Mouse (Mus musculus) monocyte, adult 2 months (primary cell): ENCODE measurements around the gene Lin54.
"Not testable (repeated sequence)": the region's sequence is repeated elsewhere in the genome, so short reads cannot be mapped to it uniquely, and the experiment has no call there.

Experiments used
- DNase-seq, 2 experiments: peaks; one replicate each; pipeline ENCODE4 v3.0.0; 2022; ENCODE audit warnings: low spot score in 2 of 2, low read depth in 1 of 2

Lin54 gene

GRCm38 (mm10) chr5:100489340-100489739 is 11.1 kb downstream of the Lin54 start:
- no peak for DNase-seq

DNA sequence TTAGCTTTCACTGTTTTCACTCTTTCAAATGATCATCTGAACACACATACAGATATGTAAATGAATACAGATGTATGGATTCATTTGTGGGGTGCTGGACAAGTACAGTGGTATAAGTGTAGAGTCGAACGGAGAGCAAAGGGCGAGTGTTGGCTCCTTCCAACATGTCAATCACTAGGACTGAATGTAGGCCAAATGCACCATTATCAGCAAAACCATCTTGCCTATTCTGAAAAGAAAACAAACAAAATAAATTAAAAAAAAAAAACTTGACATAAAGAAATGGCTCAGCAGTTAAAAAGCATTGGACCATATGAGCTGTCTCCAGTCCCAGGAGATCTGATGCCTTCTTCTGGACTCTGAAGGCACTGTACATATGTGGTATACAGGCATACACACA is 12.2 kb downstream of the Lin54 start:
- no peak for DNase-seq

GRCm38 (mm10) chr5:100487120-100487519 is 13.3 kb downstream of the Lin54 start:
- DNase-seq: no peak

DNA sequence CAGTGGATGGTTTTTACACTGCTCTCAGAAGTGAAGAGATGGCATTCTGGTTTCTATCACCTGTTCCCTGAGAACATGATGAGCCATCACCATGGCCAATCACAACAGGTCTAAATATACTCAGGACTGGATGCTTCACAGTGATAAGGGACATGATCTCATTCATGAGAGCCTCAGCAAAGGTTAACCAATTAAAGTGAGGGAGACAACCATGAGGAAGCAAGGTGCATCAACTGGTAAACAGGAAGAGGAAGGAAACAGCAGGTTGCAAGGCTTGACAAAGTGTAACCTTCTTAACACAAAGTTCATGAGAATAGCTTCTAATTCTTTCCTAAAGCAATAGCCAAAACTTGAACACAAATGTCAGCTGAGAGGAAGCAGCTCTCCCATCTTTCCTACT is 16.9 kb downstream of the Lin54 start:
- DNase-seq: no peak

GRCm38 (mm10) chr5:100477604-100478003 is 22.8 kb downstream of the Lin54 start:
- no peak for DNase-seq

- DNase-seq: no peak
Measured at GRCm38 (mm10) chr5:100476328-100476727, 24.1 kb downstream of the Lin54 start.

DNA sequence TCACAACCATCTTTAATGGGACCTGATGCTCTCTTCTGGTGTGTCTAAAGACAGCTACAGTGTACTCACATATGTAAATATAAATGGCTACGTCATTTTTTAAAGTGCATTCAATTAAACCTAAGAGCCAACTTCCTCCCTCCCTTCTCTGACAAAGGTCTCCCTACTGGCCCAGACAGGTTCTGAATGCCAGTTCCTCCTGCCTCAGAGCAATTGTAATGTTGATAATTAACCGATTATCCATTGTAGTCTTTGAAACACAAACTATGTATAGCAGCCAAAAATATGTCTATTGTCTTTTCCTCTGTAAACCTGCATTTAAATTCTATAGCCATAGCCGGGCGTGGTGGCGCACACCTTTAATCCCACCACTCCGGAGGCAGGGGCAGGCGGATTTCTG is 33.1 kb downstream of the Lin54 start:
- DNase-seq: no peak

- DNase-seq: no peak
Measured at GRCm38 (mm10) chr5:100466624-100467023, 33.8 kb downstream of the Lin54 start.

DNA sequence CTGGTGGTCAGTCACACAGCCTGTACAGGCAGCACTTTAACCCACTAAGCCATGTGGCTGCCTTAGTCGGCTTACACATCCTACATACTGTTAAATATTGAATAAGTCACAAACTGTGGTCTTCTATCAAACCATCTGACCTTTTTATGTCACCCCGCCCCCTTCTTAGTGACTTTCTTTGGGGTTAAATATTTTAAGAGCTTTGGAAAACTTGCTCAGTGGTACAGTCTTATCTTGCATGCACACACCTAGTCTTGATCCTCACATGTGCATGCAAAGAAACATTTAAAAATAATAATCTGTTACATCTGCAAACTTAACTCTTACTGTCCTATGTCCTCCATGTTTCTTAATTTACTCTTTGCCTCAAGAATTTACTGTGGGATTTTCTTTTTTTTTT is 38.1 kb downstream of the Lin54 start:
- no peak for DNase-seq

- no peak for DNase-seq
Measured at GRCm38 (mm10) chr5:100461526-100461925, 38.9 kb downstream of the Lin54 start.

DNA sequence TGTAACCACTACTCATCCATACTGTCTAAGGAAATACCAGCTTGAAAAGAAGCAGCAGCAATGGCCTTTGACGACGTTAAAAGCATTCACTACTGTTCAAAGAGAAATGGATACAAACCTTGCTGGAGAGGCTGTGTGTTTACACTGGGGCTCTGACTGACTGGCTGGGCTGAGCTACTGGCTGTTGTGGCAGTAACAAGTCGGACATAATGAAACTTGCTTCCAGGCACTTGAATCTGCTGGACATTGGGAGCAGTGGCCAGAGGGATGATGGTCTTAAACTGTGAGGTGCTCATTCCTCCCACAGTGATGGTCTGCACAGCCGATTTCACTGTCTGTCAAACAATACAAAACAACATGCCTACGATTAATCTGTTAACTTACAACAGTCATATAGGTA is 41.0 kb downstream of the Lin54 start:
- DNase-seq: no peak

GRCm38 (mm10) chr5:100451871-100452270 is 48.6 kb downstream of the Lin54 start:
- no peak for DNase-seq

DNA sequence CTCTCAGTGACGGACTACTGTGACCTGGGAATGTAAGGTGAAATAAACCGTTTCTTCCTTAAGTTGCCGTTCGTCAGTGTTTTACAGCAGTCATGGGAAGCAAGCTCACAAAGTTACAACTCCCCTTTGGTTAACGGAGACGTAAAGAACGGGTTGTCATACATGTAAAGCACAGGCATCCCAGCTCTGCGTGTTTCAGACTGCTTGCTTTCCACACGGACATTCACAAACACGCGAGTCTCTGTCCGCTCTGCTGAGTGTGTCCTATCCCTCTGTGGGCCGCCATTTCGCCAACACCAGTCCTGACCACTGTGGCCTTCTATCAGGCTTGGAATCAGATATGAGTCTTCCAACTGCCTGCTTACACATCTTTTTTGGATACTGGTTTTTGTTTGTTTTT is 61.6 kb downstream of the Lin54 start:
- DNase-seq: no peak

GRCm38 (mm10) chr5:100437917-100438316 is 62.5 kb downstream of the Lin54 start:
- DNase-seq: no peak

- no peak for DNase-seq
Measured at GRCm38 (mm10) chr5:100437086-100437485, 63.4 kb downstream of the Lin54 start.

DNA sequence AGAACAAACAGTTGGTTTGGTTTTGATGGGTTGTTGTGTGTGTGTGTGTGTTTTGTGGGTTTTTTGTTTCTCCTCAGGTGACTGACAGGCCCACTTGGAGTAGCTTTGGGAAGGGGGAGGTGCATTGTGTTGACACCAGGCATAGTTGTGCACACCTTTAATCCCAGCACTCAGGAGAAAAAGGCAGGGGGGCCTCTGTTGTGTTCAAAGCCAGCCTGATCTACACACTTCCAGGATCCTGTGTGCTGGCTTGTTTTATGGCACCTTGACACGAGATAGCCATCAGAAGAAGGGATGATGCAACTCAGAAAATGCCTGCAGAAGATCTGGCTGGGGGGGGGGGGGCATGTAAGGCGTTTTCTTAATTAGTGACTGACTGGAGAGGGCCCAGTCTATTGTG is 69.5 kb downstream of the Lin54 start:
- DNase-seq: no peak

DNA sequence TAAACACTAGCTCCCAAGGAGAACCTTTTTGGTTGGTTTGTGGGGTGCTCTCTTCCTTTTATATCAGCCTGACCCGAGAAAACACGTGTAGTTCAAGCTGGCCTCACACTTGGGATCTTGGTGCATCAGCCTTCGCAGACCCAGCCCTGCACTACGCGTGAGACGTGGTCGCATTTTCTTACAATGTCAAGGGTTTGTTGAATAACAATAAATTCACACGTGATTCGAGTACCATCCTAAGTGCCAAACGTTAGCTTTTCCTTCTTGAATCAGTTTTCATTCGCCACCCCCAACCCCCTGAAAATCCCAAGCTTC is 70.4 kb downstream of the Lin54 start:
- no peak for DNase-seq

DNA sequence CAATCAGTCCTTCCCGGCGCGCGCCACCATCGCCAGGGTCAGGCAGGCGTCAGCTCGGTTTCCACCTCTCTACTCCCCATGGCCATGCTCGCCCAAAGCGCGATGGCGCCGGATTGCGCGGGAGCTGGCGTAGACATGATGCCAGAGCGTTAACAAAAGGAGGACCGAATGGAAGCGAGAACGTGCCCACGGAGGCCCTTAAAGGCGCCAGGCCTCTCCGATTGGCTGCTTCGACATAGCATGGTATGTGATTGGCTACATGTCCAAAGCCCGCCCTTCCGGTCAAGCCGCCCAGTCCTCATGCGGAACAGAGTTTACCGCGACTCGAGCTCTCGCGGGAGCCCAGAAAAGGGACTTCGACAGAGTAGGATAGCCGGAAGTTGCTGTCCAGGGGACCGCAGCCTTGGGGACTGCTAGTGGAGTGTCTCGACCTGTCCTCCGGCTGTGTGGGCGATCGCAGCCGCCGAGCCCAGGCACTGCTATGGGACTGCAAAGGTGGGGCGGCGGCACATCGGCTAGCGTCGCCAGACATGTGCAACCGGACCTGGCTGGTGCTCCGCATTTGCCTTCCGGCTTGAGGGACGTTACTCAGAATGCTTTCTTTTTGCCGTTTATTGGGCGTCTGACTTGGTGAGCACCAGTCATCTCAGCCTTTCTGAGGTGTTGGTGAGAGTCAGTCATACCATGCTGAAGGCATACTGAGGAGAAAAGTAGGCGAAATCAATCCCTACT is 70.9 kb downstream of the Lin54 start:
- DNase-seq: peak; percentile 81

DNA sequence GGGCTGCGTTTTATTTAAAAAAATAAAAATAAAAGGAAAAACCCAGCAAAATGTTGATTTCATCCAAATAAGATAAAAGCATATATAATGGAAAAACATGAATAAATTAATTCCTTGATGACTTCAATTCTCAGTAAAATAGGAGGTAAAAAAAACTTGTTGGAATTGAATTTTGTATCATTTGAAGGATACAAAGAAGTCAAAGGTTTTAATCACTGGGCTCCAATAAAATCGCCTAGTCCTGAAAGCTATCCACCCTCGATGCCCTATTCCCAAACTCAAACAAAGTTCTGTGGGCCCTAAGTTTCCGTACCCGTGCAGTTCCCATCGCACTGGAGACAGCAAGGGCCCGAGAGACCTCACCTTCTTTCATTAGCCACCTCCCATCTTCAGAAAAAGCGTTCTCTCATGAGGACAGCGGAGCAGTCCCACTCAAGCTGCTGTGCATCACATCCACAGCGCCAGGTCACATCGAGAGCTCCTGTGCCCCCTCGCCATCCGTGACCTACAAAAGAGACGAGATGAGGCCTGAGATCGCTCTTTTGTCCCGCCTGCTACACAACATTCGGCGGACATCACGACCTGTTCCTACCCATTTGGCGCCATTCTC is 71.6 kb downstream of the Lin54 start:
- DNase-seq: no peak

DNA sequence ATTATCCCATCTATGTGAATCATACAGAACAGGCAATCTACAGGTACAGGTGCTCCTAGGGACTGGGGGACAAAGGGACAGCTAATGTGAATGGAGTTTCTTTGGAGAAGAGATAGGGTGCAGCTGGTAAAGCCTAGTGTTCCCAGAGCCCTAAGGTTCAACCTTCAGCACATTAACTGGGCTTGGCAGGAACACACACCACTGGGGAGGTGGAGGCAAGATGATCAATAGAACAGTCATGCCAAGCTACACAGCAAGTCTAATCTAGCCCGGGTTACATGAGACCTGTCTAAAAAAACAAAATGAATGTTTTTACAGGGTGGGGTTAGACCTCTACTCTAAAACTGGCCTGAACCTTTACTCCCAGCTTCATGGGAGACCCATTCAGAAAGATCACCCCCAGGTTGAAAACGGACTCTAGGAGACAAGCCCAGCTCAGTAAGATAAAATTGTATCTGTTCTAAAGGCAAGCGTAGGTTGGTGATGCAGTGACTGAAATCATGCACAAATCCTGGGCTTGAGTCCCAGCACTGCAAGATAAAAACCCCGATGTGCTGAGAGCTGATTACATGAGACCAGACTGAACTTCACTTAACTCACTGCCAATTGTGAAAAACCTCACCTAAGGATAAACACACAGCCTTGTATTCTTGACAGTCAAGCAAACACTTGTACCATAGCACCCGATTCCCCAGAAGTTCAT is 72.3 kb downstream of the Lin54 start:
- DNase-seq: no peak

GRCm38 (mm10) chr5:100427276-100427675 is 73.2 kb downstream of the Lin54 start:
- no peak for DNase-seq

DNA sequence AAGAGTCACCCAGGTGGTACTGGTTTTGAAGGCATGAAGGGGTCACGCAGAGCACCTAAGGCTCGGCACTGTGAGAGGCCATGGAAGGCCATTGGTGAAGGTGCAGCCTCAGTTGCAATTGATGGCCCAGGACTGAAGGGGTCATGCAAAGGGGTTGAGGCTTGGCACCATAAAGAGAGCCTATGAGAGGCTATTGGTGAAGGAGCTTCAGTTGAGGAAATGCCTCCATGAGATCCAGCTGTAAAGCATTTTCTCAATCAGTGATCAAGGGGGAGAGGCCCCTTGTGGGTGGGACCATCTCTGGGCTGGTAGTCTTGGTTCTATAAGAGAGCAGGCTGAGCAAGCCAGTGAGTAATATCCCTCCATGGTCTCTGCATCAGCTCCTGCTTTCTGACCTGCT is 74.6 kb downstream of the Lin54 start:
- not testable (repeated sequence) for DNase-seq

DNA sequence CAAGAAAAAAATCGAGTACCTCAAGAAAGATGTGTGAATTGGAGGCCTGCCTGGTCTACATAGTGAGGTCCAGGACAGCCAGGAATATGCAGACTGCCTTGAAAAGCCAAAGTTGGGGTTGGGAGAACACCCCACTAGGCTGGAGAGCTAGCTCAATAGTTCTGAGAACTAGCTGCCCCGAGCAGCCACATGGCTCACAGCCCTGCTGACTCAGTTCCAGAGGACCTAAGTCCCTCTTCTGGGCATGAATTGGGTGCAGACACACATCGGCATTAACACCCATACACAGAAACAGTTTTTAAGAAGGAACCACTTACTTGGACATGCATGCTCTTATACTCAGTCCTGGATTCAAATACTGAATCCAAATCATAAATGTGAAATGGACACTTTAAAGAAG is 76.2 kb downstream of the Lin54 start:
- DNase-seq: no peak
